In the genomic region with DNA sequence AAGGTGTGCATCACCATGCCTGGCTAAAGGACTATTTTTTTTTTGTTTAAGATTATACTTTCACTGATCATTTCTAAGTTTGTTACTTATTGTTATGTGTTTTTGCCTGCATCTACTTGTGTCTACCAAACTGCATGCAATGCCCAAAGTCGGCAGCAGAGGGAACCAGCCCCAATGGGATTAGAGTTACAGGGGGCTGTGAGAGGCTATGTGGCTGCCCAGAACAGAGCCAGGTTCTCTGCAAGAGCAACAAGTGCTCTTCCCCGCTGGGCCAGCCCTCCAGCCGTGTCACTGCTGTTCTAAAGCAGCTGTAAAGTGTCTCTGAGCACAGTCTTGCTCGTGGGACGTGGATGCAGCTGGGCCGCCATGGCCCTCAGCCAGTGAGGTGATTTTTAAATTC, we compare ENCODE assay signal across 7 mouse cellular contexts. TPM values are rescaled to one million over a fixed set of nuclear protein-coding genes. Genes with fewer than 3 reads are reported as not detected.
A peak's percentile ranks its signal among the peaks of the same experiment; 100 is the strongest.
DNase-seq lines count a peak whose midpoint lies in the region; ATAC-seq and TF ChIP-seq lines count a peak whose summit lies in the region.

No protein-coding gene starts in this region.

- 18% methylated on average over 6 of the region's 6 CpGs for WGBS in midbrain, embryonic 10.5 days
- 24% methylated on average over 6 of the region's 6 CpGs for WGBS in midbrain, embryonic 13.5 days
- WGBS in liver, adult 2 months, result 56% methylated on average over 6 of the region's 6 CpGs

- peaks cover 33% of the 10 kb centered on the region for H3K27me3 ChIP-seq in midbrain, embryonic 10.5 days (ENCODE audit: low read depth, poor library complexity, severe bottlenecking)
- H3K27me3 ChIP-seq in midbrain, embryonic 13.5 days, result peaks cover 22% of the 10 kb centered on the region
- no peaks in the 10 kb centered on the region; a peak in 1 of 4 replicates for H3K27me3 ChIP-seq in MEL (ENCODE audit: control insufficient read depth in 1 of 2, insufficient read depth in 2 of 2, low read length in 2 of 2)
- no peaks in the 10 kb centered on the region; the same call in 1 of the 2 replicates for H3K27me3 ChIP-seq in liver, adult 2 months (ENCODE audit: control insufficient read depth, insufficient read depth, low read length)

- no peak for TF ChIP-seq EP300 in MEL (IDR thresholded peaks at IDR 0.05; ENCODE audit: low read depth in 1 of 2, low read length in 2 of 2)

- H3K4me3 ChIP-seq in midbrain, embryonic 10.5 days, result no peak overlapping the region
- no peak overlapping the region for H3K4me3 ChIP-seq in midbrain, embryonic 13.5 days (replicated peaks)
- no peak overlapping the region for H3K4me3 ChIP-seq in MEL (ENCODE audit: control insufficient read depth in 1 of 2, insufficient read depth in 1 of 2, low read depth in 2 of 2, low read length in 2 of 2)
- no peak overlapping the region for H3K4me3 ChIP-seq in bone marrow macrophage, adult 2 months (ENCODE audit: insufficient read depth, low read length)
- H3K4me3 ChIP-seq in liver, adult 2 months (ENCODE audit: insufficient read depth, low read depth, low read length), result no peak overlapping the region

- no peaks in the 10 kb centered on the region for H3K9me3 ChIP-seq in midbrain, embryonic 10.5 days (replicated peaks)
- H3K9me3 ChIP-seq in midbrain, embryonic 13.5 days, result no peaks in the 10 kb centered on the region
- H3K9me3 ChIP-seq in MEL (replicated peaks; ENCODE audit: insufficient read depth, low read length), result no peaks in the 10 kb centered on the region

- H3K4me2 ChIP-seq in midbrain, embryonic 13.5 days (replicated peaks), result no peak overlapping the region

- no peak for TF ChIP-seq POLR2A in MEL (IDR thresholded peaks at IDR 0.05; ENCODE audit: control insufficient read depth in 1 of 2, insufficient read depth in 1 of 2, low read depth in 1 of 2, low read length in 2 of 2, poor library complexity in 1 of 2)
- no peak for TF ChIP-seq POLR2A in bone marrow macrophage, adult 2 months (IDR thresholded peaks at IDR 0.05; ENCODE audit: borderline replicate concordance, low read depth, low read length)
- no peak for TF ChIP-seq POLR2A in liver, adult 2 months (IDR thresholded peaks at IDR 0.05; ENCODE audit: extremely low read depth, insufficient read depth, low read length)

- H3K36me3 ChIP-seq in midbrain, embryonic 10.5 days, result no peaks in the 10 kb centered on the region
- H3K36me3 ChIP-seq in midbrain, embryonic 13.5 days, result no peaks in the 10 kb centered on the region
- no peaks in the 10 kb centered on the region for H3K36me3 ChIP-seq in MEL (ENCODE audit: control insufficient read depth in 1 of 2, insufficient read depth in 2 of 2, low read length in 2 of 2)
- no peaks in the 10 kb centered on the region for H3K36me3 ChIP-seq in liver, adult 2 months (ENCODE audit: control insufficient read depth, insufficient read depth, low read length)

- TF ChIP-seq RAD21 in MEL (IDR thresholded peaks at IDR 0.05; ENCODE audit: low read depth, low read length), result peak; percentile 86

- no peak; the same call in 1 of the 2 replicates for ATAC-seq in midbrain, embryonic 13.5 days

- no peak overlapping the region for H3K9ac ChIP-seq in midbrain, embryonic 13.5 days (replicated peaks)
- H3K9ac ChIP-seq in MEL (ENCODE audit: control insufficient read depth, low read depth, low read length, poor library complexity, severe bottlenecking), result no peak overlapping the region
- no peak overlapping the region for H3K9ac ChIP-seq in liver, adult 2 months (ENCODE audit: low read depth, low read length)

- DNase-seq in midbrain, embryonic 10.5 days (ENCODE audit: low spot score), result peak; percentile 70
- DNase-seq in MEL (ENCODE audit: low read depth, low spot score), result peak; percentile 76
- DNase-seq in gastrocnemius, postnatal 10 days, result peak; percentile 65
- DNase-seq in liver, adult 2 months (ENCODE audit: extremely low read depth, low read depth, low spot score), result no peak
- peak; percentile 39 for DNase-seq in retina, postnatal 7 days (ENCODE audit: low read depth, low spot score)

- TF ChIP-seq CTCF in MEL (IDR thresholded peaks at IDR 0.05 in 2 of 3, conservative IDR thresholded peaks at IDR 0.05 in 1 of 3; ENCODE audit: control insufficient read depth in 1 of 3, insufficient read depth in 1 of 3, low read depth in 2 of 3, low read length in 3 of 3, poor library complexity in 1 of 3, severe bottlenecking in 1 of 3), result peak; percentile 74 to 88 (median 79)
- peak; percentile 17; the same call in 1 of the 2 replicates for TF ChIP-seq CTCF in bone marrow macrophage, adult 2 months (IDR thresholded peaks at IDR 0.05; ENCODE audit: low read depth, low read length)
- TF ChIP-seq CTCF in liver, adult 2 months (IDR thresholded peaks at IDR 0.05; ENCODE audit: low read depth, low read length), result peak; percentile 67

- peaks cover 37% of the 10 kb centered on the region for H3K4me1 ChIP-seq in midbrain, embryonic 10.5 days
- H3K4me1 ChIP-seq in midbrain, embryonic 13.5 days (replicated peaks), result peaks cover 4% of the 10 kb centered on the region
- peaks cover 0 to 2% of the 10 kb centered on the region in 2 experiments; a peak in 1 of 4 replicates for H3K4me1 ChIP-seq in MEL (ENCODE audit: control insufficient read depth in 1 of 2, insufficient read depth in 2 of 2, low read length in 2 of 2)
- H3K4me1 ChIP-seq in bone marrow macrophage, adult 2 months (ENCODE audit: control insufficient read depth, insufficient read depth, low read length), result no peaks in the 10 kb centered on the region
- no peaks in the 10 kb centered on the region for H3K4me1 ChIP-seq in liver, adult 2 months (ENCODE audit: control insufficient read depth, insufficient read depth, low read length)

- H3K79me2 ChIP-seq in MEL (ENCODE audit: control insufficient read depth, insufficient read depth, low read length, poor library complexity), result no peaks in the 10 kb centered on the region
- H3K79me2 ChIP-seq in liver, adult 2 months (ENCODE audit: control insufficient read depth, insufficient read depth, low read length), result no peaks in the 10 kb centered on the region

- peak overlapping the region; percentile 52; the same call in 1 of the 2 replicates for H3K27ac ChIP-seq in midbrain, embryonic 10.5 days (replicated peaks)
- H3K27ac ChIP-seq in midbrain, embryonic 13.5 days, result no peak overlapping the region
- H3K27ac ChIP-seq in MEL (ENCODE audit: control insufficient read depth, low read depth, low read length), result no peak overlapping the region
- H3K27ac ChIP-seq in bone marrow macrophage, adult 2 months (ENCODE audit: insufficient read depth, low read depth, low read length), result no peak overlapping the region
- no peak overlapping the region for H3K27ac ChIP-seq in liver, adult 2 months (replicated peaks; ENCODE audit: insufficient read depth, low read depth, low read length)

TF ChIP-seq in MEL, 35 proteins besides CTCF, POLR2A, EP300 and RAD21:
- peak; percentile 74 for TF ChIP-seq ZC3H11A (IDR thresholded peaks at IDR 0.05; ENCODE audit: low read depth, low read length)
- TF ChIP-seq SMC3 (IDR thresholded peaks at IDR 0.05; ENCODE audit: low read depth, low read length), result peak; percentile 93
- no peak for TF ChIP-seq ELF1 (IDR thresholded peaks at IDR 0.05; ENCODE audit: low read depth, low read length)

RNA-seq across cellular contexts. Expression of a gene that starts 31.1 kb away (rescaled TPM):
- 0.38 and 0.41 TPM in 2 replicates for polyA plus RNA-seq in midbrain, embryonic 10.5 days (2016; fragmentation: Nextera tagmentation; extraction: Ambion mirVana)
- polyA plus RNA-seq in midbrain, embryonic 13.5 days (2015; fragmentation: Nextera tagmentation; extraction: Ambion mirVana), result 0.58 and 1.2 TPM in 2 replicates
- total RNA-seq in MEL (2012; rRNA removed), result 0.15 and 0.20 TPM in 2 replicates
- under 1 TPM in 1 of 2 experiments, not detected in 1; 0.22 TPM for polyA plus RNA-seq in MEL (2012; ENCODE audit: insufficient read depth in 1 of 2, insufficient read length in 2 of 2, low read depth in 1 of 2, low replicate concordance in 2 of 2, missing spikeins in 1 of 2)
- 0.35 TPM in 1 of 2 replicates, not detected in the other for polyA plus RNA-seq in bone marrow macrophage, adult 2 months (2012; ENCODE audit: insufficient read depth, insufficient read length, missing spikeins)
- total RNA-seq in gastrocnemius, postnatal 10 days (2021), result under 1 TPM; 0.19 to 0.29 TPM
- 0.13 and 0.18 TPM in 2 replicates for total RNA-seq in liver, adult 2 months (2014; rRNA removed)
- polyA plus RNA-seq in liver, adult 2 months (2012; rRNA removed), result 0.02 TPM in 1 of 2 replicates, not detected in the other

RNA-seq across cellular contexts. Expression of a gene that starts 31.3 kb away (rescaled TPM):
- polyA plus RNA-seq in midbrain, embryonic 10.5 days (2016; fragmentation: Nextera tagmentation; extraction: Ambion mirVana), result 36.6 and 41.4 TPM in 2 replicates
- polyA plus RNA-seq in midbrain, embryonic 13.5 days (2015; fragmentation: Nextera tagmentation; extraction: Ambion mirVana), result 33.8 and 36.4 TPM in 2 replicates
- total RNA-seq in MEL (2012; rRNA removed), result 9.5 and 11.0 TPM in 2 replicates
- 10 to 100 TPM in 1 of 2 experiments, not detected in 1; 13.1 TPM for polyA plus RNA-seq in MEL (2012; ENCODE audit: insufficient read depth in 1 of 2, insufficient read length in 2 of 2, low read depth in 1 of 2, low replicate concordance in 2 of 2, missing spikeins in 1 of 2)
- polyA plus RNA-seq in bone marrow macrophage, adult 2 months (2012; ENCODE audit: insufficient read depth, insufficient read length, missing spikeins), result 35.0 and 38.9 TPM in 2 replicates
- total RNA-seq in gastrocnemius, postnatal 10 days (2021), result 10 to 100 TPM; 58.8 to 64.4 TPM
- 50.1 and 61.1 TPM in 2 replicates for total RNA-seq in liver, adult 2 months (2014; rRNA removed)
- polyA plus RNA-seq in liver, adult 2 months (2012; rRNA removed), result 18.0 and 20.9 TPM in 2 replicates

Comparison
In these comparisons a context has a peak if more than half of its experiments do, and no peak if none do; other contexts are left out.
1. CTCF ChIP-seq: peak in every context shown above with its lines; median percentile 79 in MEL; 67 in liver, adult 2 months; 17 in bone marrow macrophage, adult 2 months.